Mouse (Mus musculus) c-Kit-positive CD71-negative TER-119-negative erythroid progenitor cells, embryonic 14.5 days (primary cell): ENCODE measurements around the gene Ptprk.

Experiments
- DNase-seq: peaks from one replicate; pipeline ENCODE4 v3.0.0-alpha.2; 2013; ENCODE audit warnings: low read depth

The Ptprk gene

GRCm38 (mm10) chr10:28112826-28113589 lies 38.4 kb downstream of the Ptprk start:
- DNase-seq: no peak

- no peak for DNase-seq
Measured at GRCm38 (mm10) chr10:28113879-28114278, 39.3 kb downstream of the Ptprk start.

- no peak for DNase-seq
Measured at GRCm38 (mm10) chr10:28116982-28117381, 42.4 kb downstream of the Ptprk start.

- DNase-seq: no peak
Measured at GRCm38 (mm10) chr10:28118783-28119365, 44.3 kb downstream of the Ptprk start.

- DNase-seq: no peak
Measured at GRCm38 (mm10) chr10:28123881-28124280, 49.3 kb downstream of the Ptprk start.

GRCm38 (mm10) chr10:28128011-28128410 lies 53.4 kb downstream of the Ptprk start:
- DNase-seq: no peak

- DNase-seq: peak; percentile 3
Measured at GRCm38 (mm10) chr10:28128450-28128849, 53.8 kb downstream of the Ptprk start.

GRCm38 (mm10) chr10:28130422-28130821 lies 55.8 kb downstream of the Ptprk start:
- DNase-seq: no peak

GRCm38 (mm10) chr10:28133770-28134169 lies 59.1 kb downstream of the Ptprk start:
- DNase-seq: no peak

- DNase-seq: no peak
Measured at GRCm38 (mm10) chr10:28138399-28138798, 63.8 kb downstream of the Ptprk start.

- DNase-seq: no peak
Measured at GRCm38 (mm10) chr10:28144459-28144858, 69.8 kb downstream of the Ptprk start.

- no peak for DNase-seq
Measured at GRCm38 (mm10) chr10:28145326-28145725, 70.7 kb downstream of the Ptprk start.

- no peak for DNase-seq
Measured at GRCm38 (mm10) chr10:28155688-28156685, 81.4 kb downstream of the Ptprk start.

GRCm38 (mm10) chr10:28159716-28160115 lies 85.1 kb downstream of the Ptprk start:
- DNase-seq: no peak

GRCm38 (mm10) chr10:28161306-28161705 lies 86.7 kb downstream of the Ptprk start:
- DNase-seq: no peak

GRCm38 (mm10) chr10:28164250-28164649 lies 89.6 kb downstream of the Ptprk start:
- no peak for DNase-seq

GRCm38 (mm10) chr10:28164746-28165145 lies 90.1 kb downstream of the Ptprk start:
- no peak for DNase-seq

GRCm38 (mm10) chr10:28166610-28167009 lies 92.0 kb downstream of the Ptprk start:
- DNase-seq: no peak

- no peak for DNase-seq
Measured at GRCm38 (mm10) chr10:28167097-28167496, 92.5 kb downstream of the Ptprk start.

GRCm38 (mm10) chr10:28171196-28171595 lies 96.6 kb downstream of the Ptprk start:
- DNase-seq: no peak

GRCm38 (mm10) chr10:28178876-28179275 lies 104.3 kb downstream of the Ptprk start:
- no peak for DNase-seq

- DNase-seq: no peak
Measured at GRCm38 (mm10) chr10:28182081-28182480, 107.5 kb downstream of the Ptprk start.
